Mouse (Mus musculus) hindbrain, embryonic 12.5 days (tissue): Measurements from ENCODE around the gene Nucb1. TPM values are rescaled to one million over a fixed set of nuclear protein-coding genes. Genes with fewer than 3 reads are reported as not detected.
"Not testable (repeated sequence)": the region's sequence is repeated elsewhere in the genome, so short reads cannot be mapped to it uniquely, and the experiment has no call there.

Experiments used
- ATAC-seq: fragments of 200-750 bp; cut with Nextera tagmentation; 2 replicates; pipeline ENCODE4 v1.8.0; 2017; ENCODE audit warnings: moderate TSS enrichment; ENCODE audit not compliant: low FRiP score
- H3K27ac ChIP-seq: fragments of 300-500 bp; sonication (generic); 2 replicates; pipeline ENCODE4 v1.5.1; 2016; ENCODE audit warnings: mild to moderate bottlenecking
- H3K27me3 ChIP-seq: fragments of 300-500 bp; sonication (generic); 2 replicates; pipeline ENCODE4 v1.6.1; 2016; ENCODE audit warnings: mild to moderate bottlenecking
- H3K36me3 ChIP-seq: fragments of 300-500 bp; sonication (generic); 2 replicates; pipeline ENCODE4 v1.6.1; 2016; ENCODE audit warnings: mild to moderate bottlenecking
- H3K4me1 ChIP-seq: fragments of 300-500 bp; sonication (generic); 2 replicates; pipeline ENCODE4 v1.6.1; 2016
- H3K4me2 ChIP-seq: fragments of 300-500 bp; sonication (generic); replicated peaks from 2 replicates; pipeline ENCODE4 v1.6.1; 2016; ENCODE audit warnings: mild to moderate bottlenecking
- H3K4me3 ChIP-seq: fragments of 300-500 bp; sonication (generic); 2 replicates; pipeline ENCODE4 v1.5.1; 2016; ENCODE audit warnings: mild to moderate bottlenecking
- H3K9ac ChIP-seq: fragments of 300-500 bp; sonication (generic); 2 replicates; pipeline ENCODE4 v1.6.1; 2016; ENCODE audit warnings: mild to moderate bottlenecking, moderate library complexity
- H3K9me3 ChIP-seq: fragments of 300-500 bp; sonication (generic); replicated peaks from 2 replicates; pipeline ENCODE4 v1.6.1; 2016; ENCODE audit warnings: mild to moderate bottlenecking
- WGBS: fragments of 180-500 bp; shearing (Covaris S2); methylation state at CpG from one replicate; pipeline ENCODE4 v1.1.7; 2016; 5-methylcytosine and 5-hydroxymethylcytosine counted together
- polyA plus RNA-seq: library from polyadenylated mRNA; unstranded; fragments of >200 nt; fragmentation: Nextera tagmentation; extraction: Ambion mirVana; gene quantifications from 2 replicates; pipeline ENCODE4 v1.2.1, GENCODE M21; 2016

The Nucb1 gene
- polyA plus RNA-seq, 1 experiment from 2014 or later, result 147 TPM

DNA sequence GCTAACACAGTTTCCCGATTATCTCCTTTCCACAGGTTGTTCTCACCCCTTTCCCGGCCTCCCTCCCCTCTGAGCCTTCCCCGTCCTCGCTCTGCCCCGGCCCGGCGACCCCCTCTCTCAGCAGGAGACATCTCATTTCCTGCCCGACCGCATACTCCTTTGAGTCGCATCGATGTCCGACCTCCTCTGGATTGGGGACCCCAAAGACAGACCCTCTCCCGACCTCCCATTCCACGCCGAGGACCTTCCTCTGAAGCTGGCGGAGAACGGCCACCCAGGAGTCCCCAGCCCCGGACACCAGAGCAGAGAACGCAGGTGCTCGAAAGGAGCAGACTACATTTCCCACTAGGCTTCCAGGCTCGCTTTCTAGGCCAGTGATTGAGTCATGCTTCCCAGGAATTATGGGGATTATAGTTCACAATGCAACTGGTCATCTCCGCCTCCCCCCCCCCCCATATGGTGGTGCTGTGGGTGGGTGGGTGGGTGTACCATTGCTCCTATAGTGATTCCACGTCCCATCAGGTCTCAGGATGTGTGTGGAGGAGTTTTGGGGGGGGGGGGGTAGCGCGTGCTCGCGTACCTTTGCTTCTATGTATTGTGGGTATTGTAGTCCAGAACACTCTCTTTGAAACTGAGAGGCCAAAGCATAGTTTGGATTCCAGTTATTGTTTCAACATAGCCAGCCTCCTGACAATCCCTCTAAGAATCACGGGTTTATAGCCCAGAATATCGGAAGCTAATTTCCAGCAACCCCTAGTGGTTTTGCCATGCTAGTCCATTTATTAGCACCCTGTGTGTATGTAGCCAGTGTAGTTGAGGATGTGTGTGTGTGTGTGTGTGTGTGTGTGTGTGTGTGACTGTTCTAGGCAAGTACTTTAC lies 28.2 kb upstream of the Nucb1 start:
- peak overlapping the region; percentile 76 for H3K4me2 ChIP-seq
- WGBS, result 5% methylated on average over 28 of the region's 29 CpGs
- no peaks in the 10 kb centered on the region for H3K27me3 ChIP-seq
- peak overlapping the region; percentile 62 for H3K9ac ChIP-seq
- no peak overlapping the region for H3K27ac ChIP-seq
- ATAC-seq, result peak; percentile 83
- H3K9me3 ChIP-seq, result no peaks in the 10 kb centered on the region
- H3K4me3 ChIP-seq, result peak overlapping the region; percentile 55
- H3K4me1 ChIP-seq, result peaks cover 4% of the 10 kb centered on the region
- no peaks in the 10 kb centered on the region for H3K36me3 ChIP-seq

DNA sequence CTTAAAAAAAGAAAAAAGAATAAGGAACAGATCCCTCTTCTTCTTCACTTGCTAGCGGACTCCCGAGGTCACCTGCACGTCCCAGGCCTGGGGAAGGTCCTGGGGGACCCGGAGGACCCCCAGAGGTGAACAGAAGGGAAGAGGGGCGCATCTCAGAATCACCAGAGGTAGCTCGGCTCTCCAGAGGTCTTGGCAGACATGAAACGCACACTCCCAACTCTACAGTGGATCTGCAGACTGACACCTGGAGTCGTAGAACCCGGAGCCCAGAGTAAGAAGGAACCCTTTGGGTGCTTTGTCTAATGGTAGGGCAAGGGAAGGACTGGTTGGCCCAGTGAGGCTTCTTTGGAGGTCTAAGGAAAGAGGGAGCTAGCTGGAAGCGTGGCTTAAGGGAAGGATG lies 27.4 kb upstream of the Nucb1 start:
- no peak overlapping the region for H3K27ac ChIP-seq
- no peaks in the 10 kb centered on the region for H3K9me3 ChIP-seq
- 78% methylated on average over 10 of the region's 10 CpGs for WGBS

DNA sequence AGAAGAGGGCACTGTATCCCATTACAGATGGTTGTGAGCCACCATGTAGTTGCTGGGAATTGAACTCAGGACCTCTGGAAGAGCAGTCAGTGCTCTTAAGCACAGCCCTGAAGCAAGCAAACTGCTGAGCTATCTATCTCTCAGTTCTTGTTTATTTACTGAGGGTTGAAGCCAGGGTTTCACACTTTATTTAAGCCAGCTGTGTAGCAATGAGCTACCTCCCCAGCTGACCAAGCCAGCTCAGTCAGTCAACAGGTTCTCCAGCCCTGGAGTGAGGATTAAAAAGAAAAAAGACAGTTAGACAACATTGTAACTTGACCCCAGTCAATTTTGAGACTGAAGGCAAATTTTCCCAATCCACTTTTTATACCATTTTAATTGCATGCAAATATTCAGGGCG lies 25.5 kb upstream of the Nucb1 start:
- ATAC-seq, result no peak
- H3K4me2 ChIP-seq, result no peak overlapping the region
- H3K27ac ChIP-seq, result no peak overlapping the region
- H3K36me3 ChIP-seq, result no peaks in the 10 kb centered on the region
- H3K4me1 ChIP-seq, result peaks cover 4% of the 10 kb centered on the region
- H3K9me3 ChIP-seq, result no peaks in the 10 kb centered on the region
- no peak overlapping the region for H3K4me3 ChIP-seq
- H3K9ac ChIP-seq, result no peak overlapping the region
- no peaks in the 10 kb centered on the region; the same call in 1 of the 2 replicates for H3K27me3 ChIP-seq
- WGBS, result 77% methylated on average over 1 of the region's 1 CpGs

More for the DNA sequence above, 27.4 kb upstream of the Nucb1 start:
- H3K4me2 ChIP-seq, result peak overlapping the region; percentile 76
- ATAC-seq, result no peak
- no peaks in the 10 kb centered on the region for H3K27me3 ChIP-seq
- H3K9ac ChIP-seq, result peak overlapping the region; percentile 62; the same call in 1 of the 2 replicates
- H3K4me3 ChIP-seq, result peak overlapping the region; percentile 55
- peaks cover 4% of the 10 kb centered on the region for H3K4me1 ChIP-seq
- no peaks in the 10 kb centered on the region for H3K36me3 ChIP-seq

DNA sequence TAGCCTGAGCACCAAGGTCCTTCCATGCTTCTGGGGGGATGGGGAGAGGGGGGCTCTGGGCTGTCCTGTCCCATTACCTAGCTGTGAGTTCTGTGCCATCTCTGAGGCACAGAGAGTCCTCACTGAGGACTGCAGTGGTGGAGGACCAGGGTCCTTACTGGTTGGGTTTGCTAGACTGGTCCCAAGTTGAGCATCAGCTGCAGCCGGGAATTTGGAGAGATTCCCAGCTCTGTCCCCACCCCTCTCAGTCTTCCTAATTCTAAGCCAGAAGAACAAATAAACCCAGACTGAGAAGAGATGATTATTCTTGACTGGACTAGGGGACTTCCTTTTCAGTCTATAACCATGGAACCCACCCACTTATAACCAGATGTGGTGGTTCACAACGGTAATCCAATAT lies 20.4 kb upstream of the Nucb1 start:
- no peak for ATAC-seq
- WGBS, result 74% methylated on average over 2 of the region's 2 CpGs
- Histone ChIP-seq H3K4me1 (peaks cover 4% of the 10 kb centered on the region), H3K4me3 (no peak overlapping the region), H3K36me3 (no peaks in the 10 kb centered on the region), H3K27ac (no peak overlapping the region), H3K9ac (no peak overlapping the region), H3K9me3 (no peaks in the 10 kb centered on the region), H3K4me2 (0 out of 2 replicates have a peak overlapping the region, but pooled peaks have one; percentile 21), H3K27me3 (peaks cover 3% of the 10 kb centered on the region)

DNA sequence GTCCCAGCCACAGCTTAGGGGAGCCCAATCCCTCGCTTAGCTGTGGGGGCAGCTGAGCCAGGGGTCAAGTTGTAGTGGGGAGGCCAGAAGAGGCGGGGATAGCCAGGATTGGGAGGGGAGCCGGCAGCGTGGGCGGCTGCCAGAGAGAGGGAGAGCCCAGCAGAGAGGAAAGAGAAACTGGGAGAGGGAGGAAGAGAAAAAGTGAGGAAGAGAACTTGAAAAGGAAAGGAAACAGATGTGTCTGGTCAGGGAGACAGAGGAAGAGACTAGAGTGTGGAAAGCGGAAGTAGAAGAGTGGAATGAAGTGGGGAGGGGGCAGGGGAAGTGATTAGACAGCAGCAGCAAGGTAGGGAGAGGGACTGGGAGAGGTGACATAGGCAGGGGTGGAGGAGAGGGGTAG lies 19.3 kb upstream of the Nucb1 start:
- Histone ChIP-seq H3K9ac (no peak overlapping the region), H3K27ac (peak overlapping the region; percentile 17), H3K4me2 (0 out of 2 replicates have a peak overlapping the region, but pooled peaks have one; percentile 3), H3K27me3 (peaks cover 3% of the 10 kb centered on the region), H3K4me1 (peaks cover 15% of the 10 kb centered on the region), H3K36me3 (no peaks in the 10 kb centered on the region), H3K4me3 (no peak overlapping the region), H3K9me3 (no peaks in the 10 kb centered on the region)
- 27% methylated on average over 6 of the region's 6 CpGs for WGBS
- ATAC-seq, result no peak

DNA sequence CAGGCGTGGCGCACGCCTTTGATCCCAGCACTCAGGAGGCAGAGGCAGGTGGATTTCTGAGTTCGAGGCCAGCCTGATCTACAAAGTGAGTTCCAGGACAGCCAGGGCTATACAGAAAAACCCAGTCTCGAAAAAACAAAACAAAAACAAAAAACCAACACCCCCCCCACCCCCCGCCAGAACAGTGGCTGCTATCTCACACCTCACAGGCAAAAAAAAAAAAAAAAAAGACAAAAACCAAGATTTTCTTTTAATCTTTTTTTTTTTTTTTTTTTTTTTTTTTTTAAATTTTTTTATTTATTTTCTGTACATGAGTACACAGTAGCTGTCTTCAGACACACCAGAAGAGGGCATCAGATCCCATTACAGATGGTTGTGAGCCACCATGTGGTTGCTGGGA lies 17.0 kb upstream of the Nucb1 start:
- H3K4me3 ChIP-seq, H3K27ac ChIP-seq, ATAC-seq, H3K4me2 ChIP-seq, H3K9ac ChIP-seq, H3K27me3 ChIP-seq, H3K36me3 ChIP-seq, H3K9me3 ChIP-seq: not testable (repeated sequence)
- H3K4me1 ChIP-seq, result peaks cover 25% of the 10 kb centered on the region
- WGBS, result 89% methylated on average over 6 of the region's 6 CpGs

DNA sequence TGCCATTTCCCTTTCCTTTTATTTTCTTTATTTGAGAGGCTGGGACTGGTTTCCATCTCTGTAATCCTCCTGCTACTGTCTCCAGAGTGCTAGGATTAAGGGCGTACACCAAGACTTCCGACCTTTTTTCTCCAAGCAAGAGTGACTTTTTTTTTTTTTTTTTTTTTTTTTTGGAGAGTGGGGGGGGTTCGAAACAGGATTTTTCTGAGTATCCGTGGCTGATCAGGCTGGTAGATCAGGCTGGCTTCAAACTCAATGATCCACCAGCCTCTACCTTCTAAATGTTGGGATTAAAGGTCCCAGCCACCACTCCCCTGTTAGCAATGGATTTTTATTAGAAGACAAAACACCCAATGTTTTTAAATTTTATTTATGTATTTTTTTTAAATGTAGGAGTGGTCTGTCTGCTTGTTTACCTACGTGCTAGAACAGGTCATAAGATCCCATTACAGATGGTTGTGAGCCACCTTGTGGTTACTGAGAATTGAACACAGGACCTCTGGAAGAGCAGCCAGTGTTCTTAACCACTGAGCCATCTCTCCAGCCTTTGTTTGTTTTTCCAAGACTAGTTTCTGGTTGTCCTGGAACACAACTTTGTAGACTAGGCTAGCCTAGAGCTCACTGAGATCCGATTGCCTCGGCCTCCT lies 16.4 kb upstream of the Nucb1 start:
- H3K36me3 ChIP-seq, result peaks cover 2% of the 10 kb centered on the region; the same call in 1 of the 2 replicates
- ATAC-seq, result peak; percentile 48; the same call in 1 of the 2 replicates
- H3K4me1 ChIP-seq, result peaks cover 25% of the 10 kb centered on the region
- peak overlapping the region; percentile 85 for H3K4me2 ChIP-seq
- peak overlapping the region; percentile 66 for H3K27ac ChIP-seq
- peak overlapping the region; percentile 70 for H3K4me3 ChIP-seq
- 26% methylated on average over 7 of the region's 7 CpGs for WGBS
- peak overlapping the region; percentile 85 for H3K9ac ChIP-seq
- no peaks in the 10 kb centered on the region for H3K9me3 ChIP-seq
- peaks cover 3% of the 10 kb centered on the region; the same call in 1 of the 2 replicates for H3K27me3 ChIP-seq

DNA sequence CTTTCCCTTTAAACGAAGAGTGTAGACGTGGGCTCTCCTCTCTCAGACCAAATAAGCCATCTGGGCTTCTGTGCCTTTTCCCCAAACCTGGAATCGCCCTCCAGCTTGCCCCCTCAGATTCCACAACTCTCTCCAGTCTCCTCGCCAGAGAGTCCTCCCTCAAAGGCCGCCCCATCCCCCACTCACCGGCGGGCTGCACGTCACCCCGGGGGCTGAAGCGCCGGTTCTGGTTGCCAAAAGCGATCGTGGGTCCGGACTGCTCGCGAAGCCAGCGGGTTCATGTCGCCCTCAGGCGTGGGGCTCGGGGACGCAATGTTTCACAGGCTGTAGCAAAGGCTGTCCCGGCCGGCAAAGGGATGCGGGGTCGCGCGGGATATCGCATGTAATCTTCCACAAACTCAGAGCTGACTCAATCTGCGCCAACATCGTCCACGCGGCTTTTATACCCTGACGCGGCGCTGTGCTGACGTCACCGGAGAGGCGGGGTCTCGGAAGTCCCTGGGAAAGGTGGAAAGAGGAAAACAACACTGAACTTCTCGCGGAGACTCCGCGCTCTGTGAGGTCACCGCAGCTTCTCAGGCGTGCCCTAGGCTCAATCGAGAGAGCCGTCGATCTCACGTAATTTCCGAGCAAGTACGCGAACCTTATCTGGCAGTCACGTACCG lies 15.7 kb upstream of the Nucb1 start, which contains the start of the genes Ppp1r15a and Plekha4:
Ppp1r15a (minus strand) TSS at position 460 of the 665 bp plus-strand sequence.
Plekha4 (plus strand) TSS at position 522 of the 665 bp plus-strand sequence.
- H3K9ac ChIP-seq, result peak within 1 kb of the TSS; percentile 85
- WGBS, result under 1% methylated on average over 54 of the region's 54 CpGs
- peak; percentile 78 for ATAC-seq
- peaks cover 2% of the 10 kb centered on the region; the same call in 1 of the 2 replicates for H3K36me3 ChIP-seq
- no peaks in the 10 kb centered on the region for H3K9me3 ChIP-seq
- peaks cover 25% of the 10 kb centered on the region for H3K4me1 ChIP-seq
- H3K27me3 ChIP-seq, result peaks cover 3% of the 10 kb centered on the region; the same call in 1 of the 2 replicates
- H3K4me2 ChIP-seq, result peak within 1 kb of the TSS; percentile 85
- peak within 1 kb of the TSS; percentile 78 for H3K27ac ChIP-seq
- peak within 1 kb of the TSS; percentile 70 for H3K4me3 ChIP-seq

DNA sequence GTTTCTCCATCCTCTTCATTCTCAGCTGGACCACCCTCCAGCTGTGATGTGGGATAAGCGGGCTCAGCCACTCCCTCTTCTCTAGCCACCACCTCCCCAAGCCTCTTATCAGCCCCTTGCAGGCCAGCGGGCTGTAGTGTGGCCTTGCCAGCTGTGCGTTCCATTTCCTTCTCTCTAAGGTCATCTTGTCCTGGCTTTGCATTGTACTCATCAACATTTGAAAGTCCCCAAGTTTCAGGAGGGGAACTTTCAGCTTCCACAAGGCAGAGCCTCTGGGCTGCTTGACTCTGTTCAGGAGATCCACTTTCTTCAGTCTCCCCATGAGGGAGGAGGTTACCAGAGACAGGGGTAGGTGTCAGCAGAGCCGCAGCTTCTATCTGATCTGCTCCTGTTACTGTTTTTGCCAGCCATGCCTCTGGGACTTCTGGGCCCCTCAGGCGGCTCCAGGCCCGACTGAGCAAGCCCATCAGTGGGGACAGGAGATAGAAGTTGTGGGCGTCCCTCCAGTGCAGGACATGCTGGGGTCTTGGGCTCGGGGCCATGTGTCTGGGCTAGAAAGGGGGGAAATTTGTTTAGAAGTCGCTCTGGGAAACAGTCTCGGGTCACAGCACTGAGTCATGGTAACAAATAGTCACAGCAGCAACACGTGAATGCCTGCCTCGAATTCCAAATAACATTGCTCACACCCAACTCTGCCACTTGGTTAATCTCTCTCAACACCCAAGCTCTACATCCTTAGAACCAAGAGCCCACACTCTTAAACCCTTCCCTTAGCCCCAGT lies 14.8 kb upstream of the Nucb1 start:
- Histone ChIP-seq H3K27me3 (peaks cover 3% of the 10 kb centered on the region; the same call in 1 of the 2 replicates), H3K4me3 (peak overlapping the region; percentile 70), H3K4me1 (peaks cover 25% of the 10 kb centered on the region), H3K4me2 (peak overlapping the region; percentile 85), H3K9ac (peak overlapping the region; percentile 85), H3K9me3 (no peaks in the 10 kb centered on the region), H3K27ac (peak overlapping the region; percentile 78; the same call in 1 of the 2 replicates), H3K36me3 (peaks cover 2% of the 10 kb centered on the region; the same call in 1 of the 2 replicates)
- 28% methylated on average over 12 of the region's 12 CpGs for WGBS
- no peak for ATAC-seq

DNA sequence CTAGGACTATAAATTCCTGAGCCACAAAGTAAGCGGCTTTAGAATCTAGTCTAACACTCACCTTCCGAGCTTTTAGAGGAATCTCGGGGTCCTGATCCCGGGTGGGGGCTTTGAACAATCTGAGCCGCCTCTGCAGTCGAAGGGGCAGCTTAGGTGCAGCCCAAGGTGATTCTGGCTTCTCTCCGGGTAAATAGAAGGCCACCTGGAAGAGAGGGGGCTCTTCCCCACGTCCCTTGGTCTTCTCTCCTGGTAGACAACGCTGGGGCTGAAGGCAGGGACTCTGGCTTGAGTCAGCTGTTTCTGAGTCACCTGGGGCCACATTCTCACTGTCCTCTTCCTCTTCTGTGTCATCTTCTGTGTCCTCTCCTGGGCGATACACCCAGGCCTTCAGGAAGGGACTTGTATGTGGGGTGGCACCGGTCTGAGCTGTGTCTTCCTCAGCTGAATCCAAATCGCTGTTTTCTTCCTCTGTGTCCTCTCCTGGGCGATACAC lies 13.5 kb upstream of the Nucb1 start:
- Histone ChIP-seq H3K9me3 (no peaks in the 10 kb centered on the region), H3K4me3 (0 out of 2 replicates have a peak overlapping the region, but pooled peaks have one; percentile 10), H3K4me2 (peak overlapping the region; percentile 0; the same call in 1 of the 2 replicates), H3K27ac (no peak overlapping the region), H3K4me1 (peaks cover 21% of the 10 kb centered on the region), H3K36me3 (peaks cover 2% of the 10 kb centered on the region; the same call in 1 of the 2 replicates), H3K9ac (no peak overlapping the region), H3K27me3 (no peaks in the 10 kb centered on the region)
- WGBS, result 85% methylated on average over 13 of the region's 13 CpGs
- ATAC-seq, result no peak
